ENCODE assay signal across 16 mouse cellular contexts in genomic region chr4:62607805-62608204, GRCm38 (mm10). TPM values are rescaled to one million over a fixed set of nuclear protein-coding genes. Genes with fewer than 3 reads are reported as not detected.
DNase-seq lines count a peak whose midpoint lies in the region; ATAC-seq and TF ChIP-seq lines count a peak whose summit lies in the region.
"Had no signal": no experiment of that assay in that cellular context is flagged by ENCODE, and none has a peak within 500 bp of the region (broad histone marks: within the 10 kb centered on the region; RNA-seq: fewer than 3 reads in every experiment).

No protein-coding gene starts in this region.

- WGBS in heart, embryonic 14.5 days = 79% methylated on average over 6 of the region's 6 CpGs
- 84% methylated on average over 6 of the region's 6 CpGs for WGBS in stomach, embryonic 16.5 days
- 82% methylated on average over 6 of the region's 6 CpGs for WGBS in stomach, postnatal 0 days
- 83% methylated on average over 6 of the region's 6 CpGs for WGBS in limb, embryonic 10.5 days
- 65% methylated on average over 6 of the region's 6 CpGs for WGBS in small intestine, adult 2 months
- WGBS in liver, embryonic 11.5 days = 78% methylated on average over 6 of the region's 6 CpGs

- no peaks in the 10 kb centered on the region for H3K9me3 ChIP-seq in heart, embryonic 14.5 days (ENCODE audit: control insufficient read depth, low read length)
- H3K9me3 ChIP-seq in stomach, embryonic 16.5 days (replicated peaks; ENCODE audit: control insufficient read depth, low read length) = no peaks in the 10 kb centered on the region
- H3K9me3 ChIP-seq in stomach, postnatal 0 days (ENCODE audit: control insufficient read depth, low read length) = no peaks in the 10 kb centered on the region
- H3K9me3 ChIP-seq in limb, embryonic 10.5 days (replicated peaks) = no peaks in the 10 kb centered on the region
- no peaks in the 10 kb centered on the region for H3K9me3 ChIP-seq in liver, embryonic 11.5 days (ENCODE audit: control insufficient read depth, low read length)
- H3K9me3 ChIP-seq: heart, embryonic 10.5 days had no signal

- no peak for TF ChIP-seq EP300 in stomach, postnatal 0 days (optimal IDR thresholded peaks at IDR 0.05)

- H3K36me3 ChIP-seq in heart, embryonic 14.5 days (ENCODE audit: control insufficient read depth, insufficient read depth, low read length) = no peaks in the 10 kb centered on the region
- H3K36me3 ChIP-seq in stomach, embryonic 16.5 days (ENCODE audit: control insufficient read depth, insufficient read depth, low read length) = no peaks in the 10 kb centered on the region
- no peaks in the 10 kb centered on the region for H3K36me3 ChIP-seq in stomach, postnatal 0 days (ENCODE audit: control insufficient read depth, insufficient read depth, low read length)
- no peaks in the 10 kb centered on the region for H3K36me3 ChIP-seq in limb, embryonic 10.5 days
- peaks cover 1% of the 10 kb centered on the region; the same call in 1 of the 2 replicates for H3K36me3 ChIP-seq in small intestine, adult 2 months (ENCODE audit: control insufficient read depth, insufficient read depth, low read length)
- H3K36me3 ChIP-seq in liver, embryonic 11.5 days (ENCODE audit: control insufficient read depth, insufficient read depth, low read length) = no peaks in the 10 kb centered on the region
- H3K36me3 ChIP-seq: heart, embryonic 10.5 days had no signal

- no peak for TF ChIP-seq POLR2A in small intestine, adult 2 months (IDR thresholded peaks at IDR 0.05; ENCODE audit: low read depth, low read length)

- H3K4me2 ChIP-seq in heart, embryonic 14.5 days (ENCODE audit: low read length) = no peak overlapping the region
- no peak overlapping the region for H3K4me2 ChIP-seq in stomach, embryonic 16.5 days (ENCODE audit: low read depth, low read length)
- H3K4me2 ChIP-seq in stomach, postnatal 0 days (replicated peaks; ENCODE audit: low read depth) = no peak overlapping the region
- H3K4me2 ChIP-seq in liver, embryonic 11.5 days = no peak overlapping the region

- peaks cover 55% of the 10 kb centered on the region for H3K27me3 ChIP-seq in heart, embryonic 14.5 days (ENCODE audit: control insufficient read depth, insufficient read depth, low read length)
- no peaks in the 10 kb centered on the region for H3K27me3 ChIP-seq in stomach, embryonic 16.5 days (ENCODE audit: control insufficient read depth, insufficient read depth, low read length)
- H3K27me3 ChIP-seq in stomach, postnatal 0 days (ENCODE audit: control insufficient read depth, insufficient read depth, low read length) = no peaks in the 10 kb centered on the region
- H3K27me3 ChIP-seq in limb, embryonic 10.5 days (ENCODE audit: low read depth, poor library complexity, severe bottlenecking) = 0 out of 2 replicates have a peak, but pooled peaks cover 3% of the 10 kb centered on the region
- H3K27me3 ChIP-seq in small intestine, adult 2 months (ENCODE audit: control insufficient read depth, insufficient read depth, low read length) = no peaks in the 10 kb centered on the region
- no peaks in the 10 kb centered on the region for H3K27me3 ChIP-seq in liver, embryonic 11.5 days (replicated peaks; ENCODE audit: control insufficient read depth, insufficient read depth, low read length)

- TF ChIP-seq CTCF in stomach, postnatal 0 days (IDR thresholded peaks at IDR 0.05; ENCODE audit: low read depth) = no peak
- no peak for TF ChIP-seq CTCF in small intestine, adult 2 months (IDR thresholded peaks at IDR 0.05; ENCODE audit: extremely low read depth, insufficient read length, insufficient replicate concordance, low read depth, low read length)

- ATAC-seq in heart, embryonic 14.5 days (ENCODE audit: insufficient number of reproducible peaks, insufficient read depth, low FRiP score, low read depth) = no peak
- no peak for ATAC-seq in stomach, embryonic 16.5 days (ENCODE audit: insufficient read depth, low FRiP score)
- no peak for ATAC-seq in stomach, postnatal 0 days (ENCODE audit: low FRiP score, low TSS enrichment)
- no peak for ATAC-seq in liver, embryonic 11.5 days (replicated peaks; ENCODE audit: low FRiP score)
- ATAC-seq: activated CD4-positive, CD25-positive, alpha-beta regulatory T cell, adult 4 months; CD4-positive, CD25-positive, alpha-beta regulatory T cell, adult 4 months had no signal

- H3K9ac ChIP-seq in heart, embryonic 14.5 days (ENCODE audit: low read length) = 0 out of 2 replicates have a peak overlapping the region, but pooled peaks have one; percentile 35
- H3K9ac ChIP-seq in stomach, embryonic 16.5 days (ENCODE audit: low read length) = peak overlapping the region; percentile 26; the same call in 1 of the 2 replicates
- H3K9ac ChIP-seq in stomach, postnatal 0 days (ENCODE audit: low read length) = no peak overlapping the region
- H3K9ac ChIP-seq in liver, embryonic 11.5 days (ENCODE audit: low read depth, low read length) = no peak overlapping the region

- no peak overlapping the region for H3K4me3 ChIP-seq in heart, embryonic 14.5 days (ENCODE audit: control insufficient read depth in 1 of 2, insufficient read depth in 1 of 2, low read depth in 1 of 2, low read length in 2 of 2)
- H3K4me3 ChIP-seq in stomach, embryonic 16.5 days (replicated peaks; ENCODE audit: low read length) = no peak overlapping the region
- H3K4me3 ChIP-seq in stomach, postnatal 0 days (ENCODE audit: low read depth, low read length) = no peak overlapping the region
- H3K4me3 ChIP-seq in limb, embryonic 10.5 days = no peak overlapping the region
- no peak overlapping the region for H3K4me3 ChIP-seq in small intestine, adult 2 months (ENCODE audit: low read depth, low read length)
- no peak overlapping the region for H3K4me3 ChIP-seq in liver, embryonic 11.5 days (ENCODE audit: low read depth, low read length)
- H3K4me3 ChIP-seq: heart, embryonic 10.5 days had no signal

- no peak for DNase-seq in heart, adult 9 months (ENCODE audit: low spot score in 2 of 2)
- no peak for DNase-seq in stomach, postnatal 0 days (ENCODE audit: low spot score)
- no peak for DNase-seq in limb, embryonic 10.5 days (ENCODE audit: low spot score)
- no peak for DNase-seq in liver, embryonic 11.5 days (ENCODE audit: low spot score)
- DNase-seq in gastrocnemius, postnatal 10 days = no peak
- DNase-seq: cerebellum, adult 18-20 months; kidney, adult 11 months; liver; lung, postnatal 14 days; spleen, adult 18-20 months had no signal

- H3K27ac ChIP-seq in heart, embryonic 14.5 days (replicated peaks in 1 of 2; ENCODE audit: control insufficient read depth in 1 of 2, insufficient read depth in 1 of 2, low read depth in 2 of 2, low read length in 2 of 2) = peak overlapping the region in 1 of 2 experiments; percentile 38; a peak in 3 of 4 replicates
- H3K27ac ChIP-seq in stomach, embryonic 16.5 days (ENCODE audit: low read length) = no peak overlapping the region; the same call in 1 of the 2 replicates
- no peak overlapping the region for H3K27ac ChIP-seq in stomach, postnatal 0 days (replicated peaks)
- peak overlapping the region; percentile 63; the same call in 1 of the 2 replicates for H3K27ac ChIP-seq in limb, embryonic 10.5 days
- peak overlapping the region; percentile 5; the same call in 1 of the 2 replicates for H3K27ac ChIP-seq in small intestine, adult 2 months (ENCODE audit: insufficient read depth, low read depth, low read length)
- H3K27ac ChIP-seq in liver, embryonic 11.5 days (ENCODE audit: low read depth, low read length) = no peak overlapping the region

- H3K4me1 ChIP-seq in heart, embryonic 14.5 days (ENCODE audit: control insufficient read depth in 2 of 2, insufficient read depth in 2 of 2, low read length in 2 of 2) = peaks cover 36 to 37% of the 10 kb centered on the region in 2 experiments
- H3K4me1 ChIP-seq in stomach, embryonic 16.5 days (ENCODE audit: control insufficient read depth, insufficient read depth, low read length) = peaks cover 26% of the 10 kb centered on the region
- H3K4me1 ChIP-seq in stomach, postnatal 0 days (replicated peaks; ENCODE audit: control insufficient read depth, insufficient read depth) = no peaks in the 10 kb centered on the region; the same call in 1 of the 2 replicates
- H3K4me1 ChIP-seq in limb, embryonic 10.5 days = peaks cover 48% of the 10 kb centered on the region
- peaks cover 13% of the 10 kb centered on the region for H3K4me1 ChIP-seq in small intestine, adult 2 months (ENCODE audit: control insufficient read depth, insufficient read depth, insufficient read length, low read length)
- H3K4me1 ChIP-seq in liver, embryonic 11.5 days (replicated peaks; ENCODE audit: control insufficient read depth, insufficient read depth, low read length) = no peaks in the 10 kb centered on the region; the same call in 1 of the 2 replicates

RNA-seq across cellular contexts. Expression of gene Rgs3, which starts 48.2 kb away (rescaled TPM):
- 58.9 and 70.4 TPM in 2 replicates for polyA plus RNA-seq in heart, embryonic 14.5 days (2014; fragmentation: Nextera tagmentation; extraction: Ambion mirVana)
- 51.4 and 55.2 TPM in 2 replicates for polyA plus RNA-seq in stomach, embryonic 16.5 days (2015; fragmentation: Nextera tagmentation; extraction: Ambion mirVana)
- polyA plus RNA-seq in stomach, postnatal 0 days (2015; fragmentation: Nextera tagmentation; extraction: Ambion mirVana) = 26.4 and 30.0 TPM in 2 replicates
- polyA plus RNA-seq in limb, embryonic 10.5 days (2016; fragmentation: Nextera tagmentation; extraction: Ambion mirVana) = 24.9 and 38.2 TPM in 2 replicates
- polyA plus RNA-seq in small intestine, adult 2 months (2012; rRNA removed) = 30.3 and 45.8 TPM in 2 replicates
- polyA plus RNA-seq in liver, embryonic 11.5 days (2014; fragmentation: Nextera tagmentation; extraction: Ambion mirVana) = 9.7 and 12.3 TPM in 2 replicates
- 10 to 100 TPM; 20.1 to 32.8 TPM for total RNA-seq in gastrocnemius, postnatal 10 days (2021)

Comparison
In these comparisons a context has a peak if more than half of its experiments do, and no peak if none do; other contexts are left out.
1. H3K9ac ChIP-seq: peak in heart, embryonic 14.5 days (single experiment) and stomach, embryonic 16.5 days (single experiment); none in stomach, postnatal 0 days (single experiment) and liver, embryonic 11.5 days (single experiment).
2. H3K27ac ChIP-seq: peak in limb, embryonic 10.5 days (single experiment) and small intestine, adult 2 months (single experiment); none in stomach, embryonic 16.5 days (single experiment), stomach, postnatal 0 days (single experiment) and liver, embryonic 11.5 days (single experiment).